Mouse (Mus musculus) ES-E14 (cell line): ENCODE data around the gene Mcidas.

Source experiments
- CHD2 ChIP-seq: IDR thresholded peaks from 2 replicates; pipeline ENCODE4 v1.6.1; 2014; ENCODE audit warnings: mild to moderate bottlenecking, low read depth, low read length, inconsistent platforms
- ZC3H11A ChIP-seq: IDR thresholded peaks from 2 replicates; pipeline ENCODE4 v1.6.1; 2012; ENCODE audit warnings: low read depth, mild to moderate bottlenecking, inconsistent platforms, low read length, borderline replicate concordance
- ZNF384 ChIP-seq: IDR thresholded peaks from 2 replicates; pipeline ENCODE4 v1.6.1; 2012; ENCODE audit warnings: low read depth, low read length, inconsistent platforms

DNA sequence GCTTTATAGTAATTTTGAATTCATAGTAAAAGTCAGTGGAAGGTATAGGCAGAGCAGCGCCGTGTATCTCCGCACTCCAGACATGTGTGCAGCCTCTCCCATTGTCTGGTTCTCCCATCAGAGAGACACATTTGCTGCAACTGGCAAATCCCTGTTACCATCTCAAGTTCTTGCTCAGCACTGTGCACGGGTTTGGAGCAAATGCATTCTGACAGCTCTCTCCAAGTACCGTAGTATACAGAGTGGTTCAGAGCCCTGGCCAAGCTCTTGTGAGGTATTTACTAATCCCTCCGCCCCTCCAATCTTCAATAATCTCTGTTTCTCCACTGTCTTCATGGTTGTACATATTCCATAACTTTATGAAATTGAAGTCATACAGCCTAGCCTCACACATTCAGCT, 19.0 kb downstream of the Mcidas start:
- TF ChIP-seq ZC3H11A, result no peak
- no peak for TF ChIP-seq CHD2
- TF ChIP-seq ZNF384, result no peak
